Mouse (Mus musculus): ENCODE data around the gene 2300002M23Rik.

Gene 2300002M23Rik

GRCm38 (mm10) chr17:35556186-35556765, 11.0 kb upstream of the 2300002M23Rik start:
- no peak for DNase-seq (ENCODE audit: low spot score)

GRCm38 (mm10) chr17:35556812-35557211, 10.4 kb upstream of the 2300002M23Rik start:
- peak; percentile 43 for DNase-seq (ENCODE audit: low spot score)

- DNase-seq (ENCODE audit: low spot score): no peak
These were observed 9.9 kb upstream of the 2300002M23Rik start for GRCm38 (mm10) chr17:35557351-35557750.

GRCm38 (mm10) chr17:35558216-35558615, 9.0 kb upstream of the 2300002M23Rik start:
- no peak for DNase-seq (ENCODE audit: low spot score)

GRCm38 (mm10) chr17:35567767-35568166, 517 bp downstream of the 2300002M23Rik start:
- DNase-seq (ENCODE audit: low spot score): no peak

DNA sequence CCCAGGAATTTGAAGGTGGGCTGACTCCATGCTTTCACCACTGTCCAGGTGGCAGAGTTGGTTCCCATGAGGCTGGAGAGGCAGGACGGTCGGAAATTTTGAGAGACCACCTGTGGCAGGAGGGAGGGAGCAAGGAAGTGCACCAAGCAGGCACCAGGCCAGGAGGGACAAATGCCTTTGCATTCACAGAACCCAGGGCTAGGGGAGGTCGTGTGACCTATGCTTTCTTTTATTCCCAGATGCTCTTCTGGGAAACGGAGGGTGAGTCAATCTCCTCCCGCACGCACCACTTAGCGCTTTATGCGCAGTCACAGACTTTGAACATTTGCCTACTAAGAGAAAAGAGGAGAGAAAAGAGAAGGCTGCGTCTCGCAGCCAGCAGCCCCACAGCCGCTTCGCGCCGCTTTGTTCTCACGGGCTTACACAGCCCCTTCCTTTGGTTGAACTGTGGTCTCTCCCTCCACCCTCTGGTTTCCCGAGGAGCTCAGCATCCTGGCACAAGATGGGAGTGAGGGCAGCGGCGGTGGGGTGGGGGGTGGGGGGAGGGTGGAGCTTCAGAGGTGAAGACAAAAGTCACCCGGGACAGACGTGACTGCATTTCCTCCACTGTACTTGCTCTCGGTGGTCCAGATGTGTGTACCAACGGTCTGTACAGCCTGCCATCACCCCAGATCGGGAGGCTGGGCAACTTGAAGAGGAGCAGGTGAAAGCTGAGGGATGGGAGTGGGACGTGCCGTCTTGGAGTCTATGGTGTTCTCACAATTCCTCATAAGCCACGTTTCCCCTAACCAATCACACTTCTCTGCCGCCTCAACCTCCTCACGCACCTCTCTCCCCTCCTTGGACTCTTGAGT, 2.1 kb downstream of the 2300002M23Rik start:
- DNase-seq (ENCODE audit: low spot score): no peak

GRCm38 (mm10) chr17:35570836-35571235, 3.6 kb downstream of the 2300002M23Rik start:
- no peak for DNase-seq (ENCODE audit: low spot score)

DNA sequence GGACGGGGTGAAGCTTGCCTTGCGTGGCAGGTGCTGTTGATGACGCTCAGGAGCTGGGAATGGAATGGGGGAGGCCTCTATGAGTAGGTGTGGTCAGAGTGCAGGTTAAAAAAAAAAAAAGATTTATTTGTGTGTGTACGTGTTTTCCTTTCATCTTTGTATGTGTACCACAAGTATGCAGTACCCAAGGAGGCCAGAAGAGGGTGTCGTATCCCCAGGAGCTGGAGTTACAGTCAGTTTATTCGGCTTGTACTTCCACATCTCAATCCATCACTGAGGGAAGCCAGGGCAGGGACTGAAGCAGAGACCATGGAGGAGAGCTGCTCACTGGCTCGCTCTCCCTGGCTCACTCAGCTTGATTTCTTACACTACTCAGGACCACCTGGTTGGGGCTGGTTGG, 4.2 kb downstream of the 2300002M23Rik start:
- DNase-seq (ENCODE audit: low spot score): no peak

- DNase-seq (ENCODE audit: low spot score): peak; percentile 83
These were observed 11.0 kb downstream of the 2300002M23Rik start for GRCm38 (mm10) chr17:35578211-35578610.

DNA sequence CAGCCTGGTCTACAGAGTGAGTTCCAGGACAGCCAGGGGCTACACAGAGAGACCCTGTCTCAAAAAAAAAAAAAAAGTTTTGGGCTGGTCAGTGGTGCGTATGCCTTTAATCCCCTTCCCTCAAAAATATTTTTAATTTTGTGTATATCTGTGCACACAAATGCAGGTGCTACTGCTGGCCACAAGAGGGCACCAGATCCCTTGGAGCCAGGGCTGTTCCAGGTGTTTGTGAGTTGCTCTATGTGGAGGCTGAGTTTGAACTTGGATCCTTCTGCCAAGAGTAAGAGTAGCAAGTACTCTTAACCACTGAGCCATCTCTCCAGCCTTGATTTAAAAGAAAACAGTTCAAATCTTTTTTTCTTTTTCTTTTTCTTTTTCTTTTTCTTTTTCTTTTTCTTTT, 15.7 kb downstream of the 2300002M23Rik start:
- no peak for DNase-seq (ENCODE audit: low spot score)

GRCm38 (mm10) chr17:35584330-35584937, 17.2 kb downstream of the 2300002M23Rik start:
- DNase-seq (ENCODE audit: low spot score): peak; percentile 89

- no peak for DNase-seq (ENCODE audit: low spot score)
These were observed 20.0 kb downstream of the 2300002M23Rik start for GRCm38 (mm10) chr17:35587291-35587690.

DNA sequence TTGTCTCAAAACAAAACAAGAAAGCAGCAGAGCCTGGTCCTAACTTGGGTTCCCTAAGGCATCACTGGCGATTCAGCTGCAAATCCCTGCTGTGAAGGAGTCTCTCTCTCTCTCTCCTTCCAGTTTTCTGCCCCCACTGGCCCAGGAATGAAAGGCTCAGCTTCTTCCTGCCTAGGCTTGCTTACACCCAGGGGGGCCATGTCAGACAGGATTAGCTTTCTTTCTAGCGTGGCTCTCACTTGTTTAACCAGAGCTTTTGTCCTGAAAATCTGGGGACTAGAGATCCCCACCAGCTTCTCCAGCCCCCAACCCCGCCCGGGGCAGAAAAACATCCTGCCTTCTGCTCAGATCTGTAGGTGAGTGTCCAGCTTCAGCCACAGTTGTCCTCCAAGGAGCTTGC, 21.1 kb downstream of the 2300002M23Rik start:
- no peak for DNase-seq (ENCODE audit: low spot score)

DNA sequence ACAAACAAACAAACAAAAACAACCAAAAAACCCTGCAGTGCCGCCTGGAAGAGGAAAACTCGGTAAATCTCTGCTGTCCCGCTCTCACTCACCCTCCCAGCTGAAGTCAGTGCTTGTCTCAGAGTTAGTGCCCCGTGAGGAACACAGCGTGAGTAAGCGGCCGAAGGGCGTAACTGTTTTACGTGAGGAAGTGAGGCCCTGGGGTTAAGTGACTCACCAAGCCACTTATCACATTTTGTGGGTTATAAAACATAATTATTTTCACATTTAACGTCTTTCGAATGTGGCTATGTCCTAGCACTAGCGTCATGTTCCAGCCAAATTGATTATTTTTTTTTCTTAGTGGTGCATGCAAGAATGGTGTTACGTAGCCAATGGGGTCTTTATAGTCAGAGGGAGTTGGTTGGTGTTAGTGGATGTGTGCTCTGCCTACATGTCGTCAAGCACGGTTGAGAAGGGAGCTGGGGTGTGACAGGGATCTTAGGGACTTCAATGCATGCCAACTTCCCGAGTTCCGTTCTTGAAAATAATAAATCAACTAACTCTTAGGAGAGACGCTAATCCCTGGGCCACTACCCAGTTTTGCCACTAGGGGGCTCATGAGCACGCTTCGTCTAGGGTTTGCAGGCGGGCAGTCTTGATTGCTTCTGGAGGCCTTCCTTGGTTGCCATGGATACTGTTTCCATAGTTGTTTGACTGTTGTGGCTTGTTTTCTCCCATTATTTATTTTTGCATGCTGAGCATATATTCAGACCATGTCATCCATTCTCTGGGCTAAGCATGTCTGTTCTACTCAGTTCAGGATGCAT, 23.4 kb downstream of the 2300002M23Rik start:
- peak; percentile 83 for DNase-seq (ENCODE audit: low spot score)

- DNase-seq (ENCODE audit: low spot score): no peak
These were observed 23.9 kb downstream of the 2300002M23Rik start for GRCm38 (mm10) chr17:35591219-35591578.

GRCm38 (mm10) chr17:35591731-35592130, 24.5 kb downstream of the 2300002M23Rik start:
- DNase-seq (ENCODE audit: low spot score): no peak

DNA sequence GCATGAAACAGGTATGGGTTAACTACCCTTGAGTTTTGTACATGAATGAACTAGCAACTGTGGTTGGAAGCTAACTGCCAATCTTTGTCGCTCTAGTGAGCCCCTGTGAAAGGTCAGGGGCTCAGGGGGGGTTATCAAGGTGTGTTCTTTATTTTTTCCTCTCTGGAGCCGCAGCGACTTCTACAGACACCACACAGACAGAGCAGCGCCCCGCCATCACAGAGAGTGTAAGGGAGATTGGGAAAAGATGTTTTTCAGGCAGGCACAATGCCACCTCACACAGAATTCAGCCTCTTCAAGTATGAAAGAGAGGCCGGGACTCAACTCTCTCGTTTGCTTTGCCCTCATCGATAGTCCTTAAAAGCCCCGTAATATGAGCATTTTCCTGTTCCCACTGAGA, 24.9 kb downstream of the 2300002M23Rik start:
- no peak for DNase-seq (ENCODE audit: low spot score)

DNA sequence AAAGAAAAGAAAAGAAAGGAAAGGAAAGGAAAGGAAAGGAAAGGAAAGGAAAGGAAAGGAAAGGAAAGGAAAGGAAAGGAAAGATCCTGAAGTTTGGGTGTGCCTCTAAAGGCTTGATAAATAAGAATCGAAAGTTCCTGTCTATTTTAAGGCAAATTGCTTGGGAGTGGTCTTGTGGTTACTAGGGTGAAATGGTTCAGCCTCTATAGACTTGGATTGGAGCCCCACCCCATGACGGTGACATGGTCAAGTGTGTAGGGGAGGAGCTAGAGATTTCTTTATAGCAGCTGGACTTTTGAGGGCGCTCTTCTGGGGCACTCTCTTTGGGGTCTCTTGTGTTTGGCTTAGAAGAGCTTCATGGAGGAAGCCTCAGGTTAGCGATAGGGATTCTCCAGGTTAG, 26.5 kb downstream of the 2300002M23Rik start:
- DNase-seq (ENCODE audit: low spot score): no peak

DNA sequence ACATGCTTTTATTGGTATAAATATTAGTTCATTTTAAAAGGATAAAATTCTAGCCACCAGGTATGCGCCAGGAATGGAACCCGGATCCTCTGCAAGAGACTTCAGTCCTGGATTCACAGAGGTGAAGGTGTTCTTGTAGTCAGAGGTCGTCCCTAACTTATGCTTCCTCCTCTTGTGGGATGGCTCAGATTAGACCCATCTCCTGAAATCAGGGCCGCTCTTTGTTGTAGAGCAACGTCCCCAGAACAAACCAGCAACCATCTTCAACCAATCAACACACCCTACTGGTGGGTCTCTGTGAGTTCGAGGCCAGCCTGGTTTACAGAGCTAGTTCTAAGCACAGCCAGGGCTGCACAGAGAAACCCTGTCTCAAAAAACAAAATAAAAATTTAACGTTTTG, 27.2 kb downstream of the 2300002M23Rik start:
- DNase-seq (ENCODE audit: low spot score): no peak

DNA sequence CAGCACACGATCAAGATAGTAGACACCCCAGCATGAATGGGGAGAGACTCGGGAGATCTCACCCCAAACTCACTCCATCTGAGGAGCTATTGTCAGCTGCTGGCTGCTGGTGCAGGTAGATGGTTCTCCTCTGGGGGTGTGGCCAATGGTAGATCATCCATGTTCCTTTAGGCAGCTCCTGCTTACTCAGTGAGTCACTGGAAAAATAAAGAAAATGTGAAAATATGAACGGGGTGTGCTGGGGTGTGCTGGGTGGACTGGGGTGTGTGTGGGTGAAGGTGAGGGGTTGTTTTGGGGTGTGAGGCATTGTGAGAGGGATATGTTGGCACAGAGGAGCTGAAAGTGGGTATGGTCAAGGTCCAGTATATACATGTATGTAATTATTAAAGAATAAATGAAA, 30.1 kb downstream of the 2300002M23Rik start:
- no peak for DNase-seq (ENCODE audit: low spot score)

- DNase-seq (ENCODE audit: low spot score): no peak
These were observed 34.0 kb downstream of the 2300002M23Rik start, which contains the start of gene Sfta2 for GRCm38 (mm10) chr17:35601249-35601648. Gene Sfta2 (plus strand): TSS chr17:35601549.

- DNase-seq (ENCODE audit: low spot score): no peak
These were observed 34.6 kb downstream of the 2300002M23Rik start for GRCm38 (mm10) chr17:35601736-35602354.

Data from urinary bladder, postnatal 25 days (tissue).